ENCODE assay signal across 11 mouse cellular contexts in genomic region chr6:36818281-36819018, GRCm38 (mm10). TPM values are rescaled to one million over a fixed set of nuclear protein-coding genes. Genes with fewer than 3 reads are reported as not detected.
A peak's percentile ranks its signal among the peaks of the same experiment; 100 is the strongest.
DNase-seq lines count a peak whose midpoint lies in the region; ATAC-seq and TF ChIP-seq lines count a peak whose summit lies in the region.
"Had no signal": no experiment of that assay in that cellular context is flagged by ENCODE, and none has a peak within 500 bp of the region (broad histone marks: within the 10 kb centered on the region; RNA-seq: fewer than 3 reads in every experiment).

No protein-coding gene starts in this region.

- H3K4me1 ChIP-seq in heart, embryonic 16.5 days (ENCODE audit: control insufficient read depth, insufficient read depth, low read length): peaks cover 13% of the 10 kb centered on the region
- H3K4me1 ChIP-seq in midbrain, embryonic 13.5 days (replicated peaks): peaks cover 26% of the 10 kb centered on the region
- H3K4me1 ChIP-seq in midbrain, postnatal 0 days (ENCODE audit: insufficient read depth, low read length): no peaks in the 10 kb centered on the region
- peaks cover 2% of the 10 kb centered on the region for H3K4me1 ChIP-seq in hindbrain, embryonic 16.5 days (ENCODE audit: control insufficient read depth, insufficient read depth, low read depth, low read length)
- H3K4me1 ChIP-seq: liver, embryonic 15.5 days had no signal

- WGBS in heart, embryonic 16.5 days: 59% methylated on average over 4 of the region's 4 CpGs
- WGBS in midbrain, embryonic 13.5 days: 71% methylated on average over 4 of the region's 4 CpGs
- WGBS in midbrain, postnatal 0 days: 62% methylated on average over 4 of the region's 4 CpGs
- WGBS in hindbrain, embryonic 16.5 days: 43% methylated on average over 4 of the region's 4 CpGs

- H3K9ac ChIP-seq in heart, embryonic 16.5 days (ENCODE audit: low read length): no peak overlapping the region
- no peak overlapping the region for H3K9ac ChIP-seq in midbrain, embryonic 13.5 days (replicated peaks)
- no peak overlapping the region for H3K9ac ChIP-seq in midbrain, postnatal 0 days (replicated peaks; ENCODE audit: low read length, poor library complexity, severe bottlenecking)
- H3K9ac ChIP-seq in hindbrain, embryonic 16.5 days (ENCODE audit: low read depth, low read length): no peak overlapping the region
- H3K9ac ChIP-seq: liver, embryonic 15.5 days had no signal

- no peak for TF ChIP-seq CTCF in midbrain, postnatal 0 days (IDR thresholded peaks at IDR 0.05)

- peak overlapping the region; percentile 70 for H3K27ac ChIP-seq in heart, embryonic 16.5 days (ENCODE audit: low read length)
- peak overlapping the region; percentile 66; the same call in 1 of the 2 replicates for H3K27ac ChIP-seq in midbrain, embryonic 13.5 days
- H3K27ac ChIP-seq in midbrain, postnatal 0 days (ENCODE audit: low read depth, low read length): no peak overlapping the region
- peak overlapping the region; percentile 67 for H3K27ac ChIP-seq in hindbrain, embryonic 16.5 days (ENCODE audit: low read depth, low read length)
- H3K27ac ChIP-seq: liver, embryonic 15.5 days had no signal

- ATAC-seq in heart, embryonic 16.5 days (replicated peaks; ENCODE audit: extremely low read depth, insufficient read depth, low FRiP score): no peak
- no peak for ATAC-seq in midbrain, embryonic 13.5 days
- no peak for ATAC-seq in midbrain, postnatal 0 days (ENCODE audit: low FRiP score)
- no peak for ATAC-seq in hindbrain, embryonic 16.5 days
- ATAC-seq in erythroid progenitor cell, adult 5-6 weeks (replicated peaks; ENCODE audit: low FRiP score, poor library complexity, severe bottlenecking): no peak

- H3K36me3 ChIP-seq in heart, embryonic 16.5 days (ENCODE audit: control insufficient read depth, insufficient read depth): no peaks in the 10 kb centered on the region
- H3K36me3 ChIP-seq in midbrain, embryonic 13.5 days: no peaks in the 10 kb centered on the region
- H3K36me3 ChIP-seq in midbrain, postnatal 0 days (ENCODE audit: insufficient read depth, low read length): no peaks in the 10 kb centered on the region
- H3K36me3 ChIP-seq in hindbrain, embryonic 16.5 days (ENCODE audit: control insufficient read depth, insufficient read depth, low read length): no peaks in the 10 kb centered on the region
- H3K36me3 ChIP-seq: liver, embryonic 15.5 days had no signal

- H3K4me3 ChIP-seq in heart, embryonic 16.5 days (ENCODE audit: low read length): no peak overlapping the region
- H3K4me3 ChIP-seq in midbrain, embryonic 13.5 days (replicated peaks): no peak overlapping the region
- no peak overlapping the region for H3K4me3 ChIP-seq in midbrain, postnatal 0 days (ENCODE audit: low read depth, low read length)
- no peak overlapping the region for H3K4me3 ChIP-seq in hindbrain, embryonic 16.5 days (ENCODE audit: low read length)
- H3K4me3 ChIP-seq: liver, embryonic 15.5 days had no signal

- peak overlapping the region; percentile 40; the same call in 1 of the 2 replicates for H3K4me2 ChIP-seq in heart, embryonic 16.5 days (ENCODE audit: low read depth, low read length)
- no peak overlapping the region for H3K4me2 ChIP-seq in midbrain, embryonic 13.5 days (replicated peaks)
- no peak overlapping the region for H3K4me2 ChIP-seq in midbrain, postnatal 0 days (ENCODE audit: low read depth, low read length, poor library complexity, severe bottlenecking)
- no peak overlapping the region for H3K4me2 ChIP-seq in hindbrain, embryonic 16.5 days (ENCODE audit: low read length)
- H3K4me2 ChIP-seq: liver, embryonic 15.5 days had no signal

- 0 out of 2 replicates have a peak, but pooled peaks cover 2% of the 10 kb centered on the region for H3K9me3 ChIP-seq in heart, embryonic 16.5 days (replicated peaks; ENCODE audit: control insufficient read depth, low read length)
- H3K9me3 ChIP-seq in midbrain, embryonic 13.5 days: no peaks in the 10 kb centered on the region
- no peaks in the 10 kb centered on the region for H3K9me3 ChIP-seq in midbrain, postnatal 0 days (ENCODE audit: low read length)
- H3K9me3 ChIP-seq in hindbrain, embryonic 16.5 days (ENCODE audit: control insufficient read depth, low read length): no peaks in the 10 kb centered on the region
- H3K9me3 ChIP-seq: liver, embryonic 15.5 days had no signal

- H3K27me3 ChIP-seq in heart, embryonic 16.5 days (ENCODE audit: control insufficient read depth, insufficient read depth, low read length): no peaks in the 10 kb centered on the region
- H3K27me3 ChIP-seq in midbrain, embryonic 13.5 days: no peaks in the 10 kb centered on the region
- H3K27me3 ChIP-seq in midbrain, postnatal 0 days (ENCODE audit: insufficient read depth, low read length): no peaks in the 10 kb centered on the region
- H3K27me3 ChIP-seq in hindbrain, embryonic 16.5 days (replicated peaks; ENCODE audit: control insufficient read depth, insufficient read depth, low read length): no peaks in the 10 kb centered on the region
- H3K27me3 ChIP-seq: liver, embryonic 15.5 days had no signal

- DNase-seq in heart, postnatal 4 days: no peak
- no peak for DNase-seq in midbrain, postnatal 0 days (ENCODE audit: low spot score)
- peak; percentile 45 for DNase-seq in telencephalon, adult 2 months (ENCODE audit: low read depth, low spot score)
- no peak for DNase-seq in embryo, embryonic 11 days
- DNase-seq: spleen, adult 18-20 months; thymus, postnatal 4 days had no signal

RNA-seq across cellular contexts. Expression of gene Ptn, which starts 8.4 kb away (rescaled TPM):
- polyA plus RNA-seq in heart, embryonic 16.5 days (2015; fragmentation: Nextera tagmentation; extraction: Ambion mirVana): 245 and 273 TPM in 2 replicates
- total RNA-seq in heart, postnatal 4 days (2021): 100 to 1,000 TPM; 104 to 106 TPM
- polyA plus RNA-seq in midbrain, embryonic 13.5 days (2015; fragmentation: Nextera tagmentation; extraction: Ambion mirVana): 499 and 584 TPM in 2 replicates
- 486 and 584 TPM in 2 replicates for total RNA-seq in midbrain, postnatal 0 days (2014; rRNA removed)
- polyA plus RNA-seq in midbrain, postnatal 0 days (2015; fragmentation: Nextera tagmentation; extraction: Ambion mirVana): 1,122 and 1,124 TPM in 2 replicates
- polyA plus RNA-seq in hindbrain, embryonic 16.5 days (2015; fragmentation: Nextera tagmentation; extraction: Ambion mirVana): 800 and 988 TPM in 2 replicates
- not detected in 2 replicates for total RNA-seq in erythroid progenitor cell, adult 5-6 weeks (2015; ENCODE audit: low replicate concordance)
- not detected in 2 replicates for total RNA-seq in erythroid progenitor cell, adult 5-6 weeks (2017; ENCODE audit: low replicate concordance)
